Mouse (Mus musculus) kidney, postnatal 14 days (tissue): ENCODE results near the gene Sipa1l3.
A peak's percentile ranks its signal among the peaks of the same experiment; 100 is the strongest.

Experiments used
- DNase-seq: peaks from one replicate; pipeline ENCODE4 v3.0.0; 2022; ENCODE audit warnings: mixed read lengths

Gene Sipa1l3

DNA sequence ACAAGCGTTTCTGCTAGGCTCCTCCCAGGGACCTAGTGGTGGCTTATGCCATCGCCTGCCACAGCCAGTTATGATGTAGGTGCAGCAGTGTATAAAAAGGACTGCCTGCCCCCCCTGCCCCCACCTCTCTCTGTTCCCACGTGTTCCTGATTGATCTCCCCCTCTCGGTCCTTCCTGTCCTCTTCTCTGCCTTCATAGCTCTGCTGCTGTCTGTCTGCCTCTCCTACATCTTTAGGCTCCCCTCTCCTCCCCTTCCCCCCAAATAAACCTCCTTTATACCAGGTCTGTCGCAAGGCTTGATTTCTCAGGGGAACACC is 150.5 kb downstream of the Sipa1l3 start:
- no peak for DNase-seq

DNA sequence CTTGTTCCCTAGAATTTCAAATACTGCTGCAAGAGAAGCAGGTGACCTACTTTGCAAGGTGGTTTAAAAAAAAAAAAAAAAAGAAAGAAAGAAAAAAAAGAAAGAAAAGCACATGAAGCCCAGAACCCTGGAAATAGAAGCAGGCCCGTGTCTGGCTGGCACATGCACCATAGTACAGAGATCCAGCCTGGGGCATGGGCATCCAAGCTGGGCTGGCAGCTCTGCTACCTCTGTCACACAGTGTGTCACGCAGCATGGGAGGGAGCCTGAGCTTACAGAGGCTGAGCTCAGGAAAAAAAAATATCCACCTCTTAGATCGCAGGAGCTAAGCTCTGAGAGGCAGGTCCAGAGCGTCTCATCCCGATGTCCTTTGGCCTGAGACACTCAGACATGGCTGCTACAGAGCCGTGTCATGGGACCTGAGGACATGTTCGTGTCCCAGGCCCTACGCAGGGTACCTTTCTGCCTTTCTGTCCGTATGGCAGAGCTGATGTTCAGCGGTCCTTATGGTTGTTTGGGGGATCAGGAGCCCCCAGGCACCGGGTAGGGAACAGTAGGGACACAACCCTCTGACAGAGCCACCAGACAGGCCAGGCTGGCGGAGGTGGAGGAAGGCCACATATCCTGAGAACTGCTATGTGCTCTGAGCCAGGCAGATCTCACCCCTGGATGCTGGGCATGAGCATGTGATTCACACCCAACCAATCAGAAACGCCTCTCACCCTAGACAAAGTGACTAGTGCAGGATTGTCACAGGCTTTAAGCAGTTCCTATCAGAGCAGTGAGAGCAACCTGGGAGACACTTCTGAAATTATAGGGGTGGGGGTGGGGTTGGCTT is 151.1 kb downstream of the Sipa1l3 start:
- no peak for DNase-seq

DNA sequence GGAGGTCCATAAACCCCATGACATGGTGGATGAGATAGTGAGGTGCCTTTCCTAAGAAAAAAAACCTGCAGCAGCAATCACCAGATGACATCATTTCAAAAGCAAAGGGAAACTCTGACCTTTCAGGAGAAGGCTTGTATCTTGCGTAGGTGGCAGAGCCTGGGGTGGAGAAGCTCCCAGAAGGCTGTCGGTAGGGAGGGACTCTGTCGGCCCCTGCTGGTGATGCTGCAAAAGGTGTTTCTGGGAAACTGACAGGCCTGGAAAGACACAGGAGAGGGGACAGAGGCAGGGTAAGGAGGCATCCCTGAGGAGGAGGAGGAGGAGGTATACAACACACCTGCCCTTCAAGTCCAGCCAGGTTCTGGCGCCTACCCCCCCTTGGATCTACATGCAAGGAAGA is 154.4 kb downstream of the Sipa1l3 start:
- no peak for DNase-seq

GRCm38 (mm10) chr7:29361497-29361896 is 156.9 kb downstream of the Sipa1l3 start:
- DNase-seq, result no peak

GRCm38 (mm10) chr7:29355406-29355805 is 163.0 kb downstream of the Sipa1l3 start:
- DNase-seq, result no peak

DNA sequence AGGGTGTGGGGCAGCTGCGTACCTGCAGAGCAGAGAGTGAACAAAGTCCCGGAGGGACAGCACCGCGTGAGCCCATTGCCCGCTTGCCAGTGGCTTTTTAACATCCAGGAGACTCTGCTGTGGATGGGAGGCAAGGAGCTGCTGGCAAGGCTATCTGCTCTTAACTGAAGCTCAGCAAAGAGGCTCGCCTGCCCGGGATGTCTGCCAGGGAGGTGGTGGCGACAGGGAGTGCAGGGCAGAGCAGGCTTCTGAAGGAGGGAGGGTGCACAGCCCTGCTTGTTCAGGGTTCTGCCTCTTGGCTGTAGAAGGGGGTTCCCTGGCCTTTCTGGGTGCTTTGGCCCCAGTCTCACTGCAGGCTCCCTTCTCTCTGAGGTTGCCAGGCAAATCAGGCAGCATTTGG is 164.3 kb downstream of the Sipa1l3 start:
- DNase-seq, result no peak

- DNase-seq, result no peak
Observed at GRCm38 (mm10) chr7:29352246-29352645, 166.2 kb downstream of the Sipa1l3 start.

GRCm38 (mm10) chr7:29350489-29350888 is 168.0 kb downstream of the Sipa1l3 start:
- DNase-seq, result no peak

DNA sequence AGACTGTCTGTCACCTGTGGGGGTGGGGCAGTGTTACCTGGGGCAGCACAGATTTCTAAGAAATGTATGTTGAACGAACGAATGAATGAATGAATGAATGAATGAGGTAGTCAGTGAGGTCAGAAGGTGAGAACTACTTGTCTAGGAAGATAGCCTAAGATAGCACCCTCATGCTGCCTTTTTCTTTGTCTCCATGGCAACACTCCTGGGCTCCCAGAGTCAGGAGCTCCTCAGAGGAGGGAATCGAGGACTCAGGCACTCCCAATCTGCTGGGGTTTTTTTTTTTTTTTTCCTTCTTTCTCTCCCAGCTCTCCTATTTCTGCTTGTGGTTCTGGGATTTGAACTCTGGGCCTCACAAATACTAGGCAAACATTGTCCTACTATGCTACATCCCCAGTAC is 172.2 kb downstream of the Sipa1l3 start:
- no peak for DNase-seq

DNA sequence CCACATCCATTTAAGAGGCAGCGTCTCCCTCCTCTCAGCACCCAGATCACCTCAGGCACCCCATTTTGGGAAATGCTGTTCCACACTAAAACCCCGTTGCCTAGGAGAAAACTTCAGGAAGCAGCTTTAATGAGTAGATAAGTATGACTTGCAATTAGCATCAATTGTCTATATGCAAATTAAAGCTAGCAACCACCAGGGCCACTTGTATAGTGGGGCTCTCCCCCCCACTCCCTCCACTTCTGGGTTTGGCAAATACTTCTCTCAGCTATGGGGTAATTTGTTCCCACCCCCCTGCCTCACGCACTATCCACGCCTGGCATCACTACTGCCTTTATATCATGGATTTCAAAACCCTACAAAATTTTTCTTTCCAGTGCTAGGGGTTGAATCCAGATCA is 172.9 kb downstream of the Sipa1l3 start:
- no peak for DNase-seq

DNA sequence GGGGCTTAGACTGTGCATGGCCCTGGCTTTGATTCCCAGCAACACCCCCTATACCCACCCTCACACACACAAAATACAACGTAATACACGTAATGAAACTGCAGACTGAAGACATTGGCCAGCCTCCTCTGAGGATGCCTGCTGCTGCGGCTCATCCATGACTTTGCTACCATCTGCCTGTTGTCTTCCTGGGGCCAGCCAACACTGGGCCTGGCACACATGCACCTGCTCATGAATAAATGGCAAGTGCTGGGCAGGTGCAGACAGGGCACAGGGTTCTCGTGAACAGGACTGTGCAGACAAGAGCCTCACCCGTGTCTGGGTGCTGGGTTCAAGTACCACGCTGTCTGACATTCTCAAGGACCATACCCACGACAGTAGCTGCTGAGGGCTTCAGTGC is 174.7 kb downstream of the Sipa1l3 start:
- DNase-seq, result no peak

GRCm38 (mm10) chr7:29342489-29343092 is 175.8 kb downstream of the Sipa1l3 start:
- peak; percentile 23 for DNase-seq

DNA sequence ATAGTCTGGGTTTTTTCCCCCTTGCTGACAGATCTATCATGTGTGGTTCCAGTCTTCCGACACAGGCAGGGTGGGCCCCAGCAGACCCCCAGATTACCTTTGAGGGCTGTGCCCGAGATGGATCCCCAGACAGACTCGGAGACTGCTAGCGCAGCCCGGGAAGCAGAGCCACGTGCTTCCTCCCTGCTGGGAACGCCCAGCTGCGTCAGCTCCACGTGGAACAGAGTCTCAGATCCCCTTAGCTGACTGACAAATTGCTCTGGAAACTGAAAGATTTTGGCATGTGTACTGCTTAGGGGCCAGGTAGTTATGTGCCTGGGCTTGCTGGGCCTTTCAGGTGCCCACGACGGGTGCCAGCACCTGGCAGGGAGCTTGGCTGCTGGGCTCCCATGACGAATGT is 176.7 kb downstream of the Sipa1l3 start:
- DNase-seq, result no peak

DNA sequence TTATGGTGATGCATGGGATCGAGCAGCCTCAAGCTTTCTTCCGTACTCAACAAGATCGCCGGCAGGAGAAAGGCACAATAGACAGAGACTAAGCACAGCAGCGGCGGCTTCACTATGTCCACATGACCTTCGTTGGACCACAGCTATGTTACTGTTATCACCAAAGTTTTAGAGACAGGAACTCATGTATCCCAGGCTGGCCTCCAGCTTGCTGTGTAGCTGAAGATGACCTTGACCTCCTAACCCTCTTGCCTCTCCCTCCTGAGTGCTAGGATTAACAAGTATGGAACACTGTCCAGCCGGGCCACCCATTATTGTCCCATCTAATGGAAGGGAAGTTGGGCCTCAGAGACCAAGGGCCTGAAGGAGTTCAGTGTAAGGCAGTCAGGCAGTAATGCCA is 177.6 kb downstream of the Sipa1l3 start:
- no peak for DNase-seq

GRCm38 (mm10) chr7:29340247-29340646 is 178.2 kb downstream of the Sipa1l3 start:
- DNase-seq, result no peak

DNA sequence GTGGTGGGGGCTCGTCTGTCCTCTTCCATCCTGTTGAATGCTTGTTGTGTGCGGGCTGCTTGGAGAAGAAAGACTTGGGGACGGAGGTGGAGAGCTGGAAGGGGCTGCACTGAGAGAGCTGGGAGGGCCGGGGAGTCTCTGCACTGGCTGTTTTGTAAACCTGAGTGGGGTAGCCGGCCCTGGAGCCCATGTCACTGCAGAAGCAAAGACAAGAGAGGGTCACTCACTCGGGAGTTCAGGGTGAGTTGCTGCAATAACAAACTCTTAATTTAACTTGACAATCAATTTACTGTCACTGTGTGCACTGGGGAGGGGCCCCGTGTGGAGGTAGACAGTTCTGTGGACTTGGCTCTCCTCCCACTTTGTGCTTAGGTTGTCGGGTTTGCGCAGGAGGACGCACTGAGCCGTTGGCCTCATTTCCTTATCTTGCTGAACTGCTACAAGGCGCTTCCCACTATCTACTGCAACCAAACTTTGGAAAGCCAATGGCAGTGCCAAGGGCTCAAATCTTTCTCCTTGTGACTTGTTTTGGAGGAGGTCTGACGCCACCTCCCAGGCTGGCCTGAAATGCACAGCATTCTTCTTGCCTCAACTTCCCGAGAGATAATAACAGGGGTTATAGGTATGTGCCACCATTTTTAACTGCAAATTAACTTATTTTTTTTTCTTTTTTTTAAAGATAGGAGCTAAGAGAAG is 179.3 kb downstream of the Sipa1l3 start:
- DNase-seq, result no peak

DNA sequence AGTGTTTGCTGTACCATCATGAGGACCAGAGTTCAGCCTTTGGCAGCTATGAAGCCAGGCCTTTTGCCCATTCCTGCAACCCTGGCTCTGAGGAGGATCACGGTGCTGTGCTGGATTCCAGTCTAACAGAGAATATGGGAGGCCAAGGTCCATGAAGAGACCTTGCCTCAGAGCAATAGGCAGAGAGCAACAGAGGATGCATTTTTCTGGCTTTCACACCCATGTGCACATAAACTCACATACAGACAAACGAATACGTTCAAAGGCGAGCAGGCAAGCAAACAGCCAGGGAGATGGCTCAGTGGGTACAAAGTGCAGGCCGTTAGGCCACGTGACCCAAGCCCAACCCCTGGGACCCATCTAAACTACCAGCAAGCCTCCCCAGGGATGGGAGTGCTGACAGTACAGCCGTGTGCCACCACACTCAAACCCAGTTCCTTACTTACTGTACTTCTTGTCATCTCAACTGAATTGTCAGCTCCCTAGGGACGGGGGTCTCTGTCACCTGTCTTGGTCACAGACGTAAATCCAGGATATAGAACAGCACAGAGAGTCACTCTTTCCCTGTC is 180.0 kb downstream of the Sipa1l3 start:
- DNase-seq, result peak; percentile 51

DNA sequence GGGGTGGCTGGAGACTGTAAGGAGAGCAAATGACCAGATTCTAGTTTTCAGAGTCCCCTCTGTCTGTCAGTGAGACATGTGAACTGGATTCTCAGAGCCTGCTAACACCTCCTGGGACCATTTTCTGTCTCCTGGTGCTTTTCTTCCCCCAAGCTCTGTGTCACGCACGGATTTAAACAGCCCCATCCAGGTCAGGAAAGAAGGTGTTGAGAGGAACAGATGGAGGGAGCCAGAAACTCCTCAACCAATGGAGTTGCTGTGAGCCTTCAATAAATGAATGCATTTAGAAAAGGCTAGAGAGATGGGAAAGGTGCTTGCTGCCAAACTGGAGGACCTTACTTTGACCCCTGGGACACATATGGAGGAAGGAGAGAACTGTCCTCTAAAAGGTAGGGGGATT is 180.7 kb downstream of the Sipa1l3 start:
- no peak for DNase-seq

GRCm38 (mm10) chr7:29336795-29337319 is 181.6 kb downstream of the Sipa1l3 start:
- no peak for DNase-seq

DNA sequence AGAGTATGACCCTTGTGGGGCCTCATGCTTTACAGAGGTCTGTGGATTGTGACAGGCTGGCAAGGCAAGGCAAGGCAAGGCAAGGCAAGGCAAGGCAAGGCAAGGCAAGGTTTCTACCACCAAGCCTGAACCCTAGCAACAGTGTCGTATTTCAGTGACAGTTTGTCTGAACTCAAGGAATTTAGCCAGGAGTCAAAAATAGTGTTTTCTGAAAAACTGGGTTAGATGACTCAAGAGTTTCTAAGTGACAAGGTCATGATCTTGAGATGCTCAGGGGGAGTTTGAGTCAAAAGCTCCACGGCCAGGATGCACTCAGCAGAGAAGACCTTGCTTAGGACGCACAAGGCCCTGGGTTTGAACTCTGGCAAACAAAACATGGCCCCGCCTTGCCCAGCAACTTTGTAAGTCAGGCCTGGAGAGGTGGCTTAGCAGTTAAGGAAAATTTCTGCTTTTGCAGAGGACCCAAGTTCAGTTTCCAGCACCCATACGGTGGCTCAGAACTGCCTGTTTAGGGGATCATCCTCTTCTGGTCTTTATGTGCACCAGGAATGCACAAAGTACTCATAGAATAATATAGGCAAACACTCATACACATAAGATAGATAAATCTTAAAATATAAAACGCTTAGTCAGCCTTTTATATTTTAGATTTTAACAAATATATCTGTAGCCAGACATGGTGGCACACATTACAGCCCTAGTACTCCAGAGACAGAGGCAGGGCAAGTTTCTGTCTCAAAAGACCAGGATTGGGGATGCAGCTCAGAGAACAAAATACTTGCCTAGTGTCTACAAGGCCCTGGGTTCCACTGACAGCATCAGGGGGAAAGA is 182.4 kb downstream of the Sipa1l3 start:
- no peak for DNase-seq

GRCm38 (mm10) chr7:29335276-29335675 is 183.2 kb downstream of the Sipa1l3 start:
- no peak for DNase-seq

- no peak for DNase-seq
Observed at GRCm38 (mm10) chr7:29334156-29334555, 184.3 kb downstream of the Sipa1l3 start.

- no peak for DNase-seq
Observed at GRCm38 (mm10) chr7:29328984-29329383, 189.5 kb downstream of the Sipa1l3 start.
